ENCODE assay signal across 7 mouse cellular contexts in genomic region chr2:178768526-178768925, GRCm38 (mm10).
"Had no signal": no experiment of that assay in that cellular context is flagged by ENCODE, and none has a peak within 500 bp of the region (broad histone marks: within the 10 kb centered on the region; RNA-seq: fewer than 3 reads in every experiment).

No protein-coding gene starts in this region.

- DNase-seq: lung, adult 2 months; lung, postnatal 14 days; lung, postnatal 36 days; right cerebral cortex, postnatal 14 days; thymus, adult 2 months; thymus, postnatal 25 days; thymus, postnatal 4 days had no signal
